Mouse (Mus musculus): Measurements from ENCODE around the gene Ipp.

GRCm38 (mm10) chr4:116556561-116557305 is 49.4 kb downstream of the Ipp start:
- no peak for TF ChIP-seq CTCF (IDR thresholded peaks at IDR 0.05; ENCODE audit: borderline replicate concordance, control insufficient read depth, extremely low read depth, insufficient read depth, low read length, poor library complexity)
- TF ChIP-seq POLR2A (IDR thresholded peaks at IDR 0.05; ENCODE audit: control insufficient read depth, extremely low read depth, insufficient read depth, low read length, poor library complexity): peak; percentile 75; the same call in 1 of the 2 replicates

All from thymus, adult 2 months (tissue).